Mouse (Mus musculus) kidney, embryonic 16.5 days (tissue): ENCODE data around the gene Sema3g. TPM values are rescaled to one million over a fixed set of nuclear protein-coding genes. Genes with fewer than 3 reads are reported as not detected.

Experiments
- ATAC-seq: fragments of 200-750 bp; cut with Nextera tagmentation; 2 replicates; pipeline ENCODE4 v1.8.0; 2017; ENCODE audit warnings: moderate TSS enrichment; ENCODE audit not compliant: low FRiP score, low TSS enrichment
- H3K27ac ChIP-seq: fragments of 300-500 bp; sonication (generic); 2 replicates; pipeline ENCODE4 v1.5.1; 2014; ENCODE audit warnings: low read length
- H3K27me3 ChIP-seq: fragments of 300-500 bp; sonication (generic); 2 replicates; pipeline ENCODE4 v1.6.1; 2014; ENCODE audit warnings: low read length, control low read depth, mixed read lengths; ENCODE audit not compliant: insufficient read depth
- H3K36me3 ChIP-seq: fragments of 300-500 bp; sonication (generic); 2 replicates; pipeline ENCODE4 v1.6.1; 2014; ENCODE audit warnings: low read length, control low read depth, mixed read lengths; ENCODE audit not compliant: insufficient read depth
- H3K4me1 ChIP-seq: fragments of 300-500 bp; sonication (generic); 2 replicates; pipeline ENCODE4 v1.6.1; 2014; ENCODE audit warnings: low read length, control low read depth, mixed read lengths; ENCODE audit not compliant: insufficient read depth
- H3K4me2 ChIP-seq: fragments of 300-500 bp; sonication (generic); replicated peaks from 2 replicates; pipeline ENCODE4 v1.6.1; 2014; ENCODE audit warnings: low read depth, low read length
- H3K4me3 ChIP-seq: fragments of 300-500 bp; sonication (generic); 2 replicates; pipeline ENCODE4 v1.5.1; 2014; ENCODE audit warnings: mild to moderate bottlenecking, low read length
- H3K9ac ChIP-seq: fragments of 300-500 bp; sonication (generic); replicated peaks from 2 replicates; pipeline ENCODE4 v1.6.1; 2014; ENCODE audit warnings: low read length
- H3K9me3 ChIP-seq: fragments of 300-500 bp; sonication (generic); 2 replicates; pipeline ENCODE4 v1.6.1; 2016; ENCODE audit warnings: low read length, control low read depth
- WGBS: fragments of 180-500 bp; shearing (Covaris S2); extraction: QIAGEN DNeasy Blood & Tissue Kit; methylation state at CpG from one replicate; pipeline ENCODE4 v1.1.7; 2014; 5-methylcytosine and 5-hydroxymethylcytosine counted together
- polyA plus RNA-seq: library from polyadenylated mRNA; unstranded; fragments of >200 nt; fragmentation: Nextera tagmentation; extraction: Ambion mirVana; gene quantifications from 2 replicates; pipeline ENCODE4 v1.2.1, GENCODE M21; 2015

Gene Sema3g
- polyA plus RNA-seq, 1 experiment from 2014 or later, result 5.4 TPM

GRCm38 (mm10) chr14:31205562-31206467 is 11.8 kb upstream of the Sema3g start:
- Histone ChIP-seq H3K9me3 (no peaks in the 10 kb centered on the region), H3K36me3 (peaks cover 33% of the 10 kb centered on the region), H3K9ac (peak overlapping the region; percentile 82), H3K27ac (peak overlapping the region; percentile 91), H3K4me3 (peak overlapping the region; percentile 65), H3K4me2 (peak overlapping the region; percentile 94), H3K27me3 (no peaks in the 10 kb centered on the region), H3K4me1 (peaks cover 17% of the 10 kb centered on the region)
- under 1% methylated on average over 39 of the region's 39 CpGs for WGBS
- ATAC-seq, result peak; percentile 73

GRCm38 (mm10) chr14:31206472-31206981 is 11.1 kb upstream of the Sema3g start:
- 0% methylated on average over 36 of the region's 48 CpGs for WGBS
- H3K9ac ChIP-seq, result peak overlapping the region; percentile 82
- no peaks in the 10 kb centered on the region for H3K27me3 ChIP-seq
- peak overlapping the region; percentile 91 for H3K27ac ChIP-seq
- no peaks in the 10 kb centered on the region for H3K9me3 ChIP-seq
- peaks cover 17% of the 10 kb centered on the region for H3K4me1 ChIP-seq
- peak overlapping the region; percentile 94 for H3K4me2 ChIP-seq
- peak overlapping the region; percentile 65 for H3K4me3 ChIP-seq
- ATAC-seq, result peak; percentile 72
- H3K36me3 ChIP-seq, result peaks cover 29% of the 10 kb centered on the region

DNA sequence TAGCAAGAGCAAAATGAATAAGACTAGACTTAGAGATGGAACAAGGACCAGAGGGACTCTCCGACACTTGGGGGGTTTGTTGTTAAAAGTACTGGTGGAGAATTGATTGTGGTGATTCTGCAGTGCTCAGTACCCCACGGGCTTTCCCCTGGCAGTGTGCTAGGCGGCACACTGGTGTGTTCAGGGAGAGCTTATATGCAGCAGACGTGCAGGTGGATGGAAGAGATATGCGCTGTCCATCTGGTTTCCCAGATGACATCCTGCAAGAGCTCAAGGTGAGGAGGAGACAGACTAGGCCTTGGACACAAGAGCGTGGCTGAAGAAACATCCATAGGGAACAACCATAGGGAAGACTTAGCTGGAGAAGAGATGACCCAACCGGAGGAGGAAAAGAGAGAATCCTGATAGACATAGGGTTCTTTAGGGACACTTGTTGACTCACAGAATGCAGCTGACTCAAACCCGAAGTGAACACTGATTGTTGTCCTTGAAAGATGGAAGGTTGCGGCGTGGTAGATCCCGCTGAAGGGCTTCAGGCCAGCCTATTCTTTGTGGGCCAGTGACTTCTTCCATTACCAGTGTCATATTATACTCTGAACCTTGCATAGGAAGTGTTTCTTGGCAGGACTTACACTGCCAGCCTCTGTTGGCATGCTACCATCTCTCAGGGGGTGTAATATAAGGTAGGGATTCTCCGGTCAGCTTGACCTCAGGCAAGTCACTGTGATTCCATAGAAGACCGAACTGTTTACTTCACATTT is 10.4 kb upstream of the Sema3g start:
- peak; percentile 16 for ATAC-seq
- peak overlapping the region; percentile 65 for H3K4me3 ChIP-seq
- H3K9ac ChIP-seq, result peak overlapping the region; percentile 82
- H3K36me3 ChIP-seq, result peaks cover 21% of the 10 kb centered on the region
- peak overlapping the region; percentile 87 for H3K4me2 ChIP-seq
- H3K27me3 ChIP-seq, result no peaks in the 10 kb centered on the region
- no peaks in the 10 kb centered on the region for H3K9me3 ChIP-seq
- WGBS, result 80% methylated on average over 13 of the region's 13 CpGs
- H3K27ac ChIP-seq, result peak overlapping the region; percentile 56
- peaks cover 17% of the 10 kb centered on the region for H3K4me1 ChIP-seq

GRCm38 (mm10) chr14:31208084-31208483 is 9.6 kb upstream of the Sema3g start, which contains the start of gene Tnnc1:
Gene Tnnc1 (plus strand): TSS chr14:31208312.
- no peaks in the 10 kb centered on the region for H3K27me3 ChIP-seq
- peak within 1 kb of the TSS; percentile 65; the same call in 1 of the 2 replicates for H3K4me3 ChIP-seq
- H3K9me3 ChIP-seq, result no peaks in the 10 kb centered on the region
- H3K36me3 ChIP-seq, result peaks cover 13% of the 10 kb centered on the region
- H3K9ac ChIP-seq, result no peak within 1 kb of the TSS; the same call in 1 of the 2 replicates
- 69% methylated on average over 2 of the region's 2 CpGs for WGBS
- ATAC-seq, result no peak
- peaks cover 17% of the 10 kb centered on the region for H3K4me1 ChIP-seq
- peak within 1 kb of the TSS; percentile 87; the same call in 1 of the 2 replicates for H3K4me2 ChIP-seq
- no peak within 1 kb of the TSS for H3K27ac ChIP-seq

DNA sequence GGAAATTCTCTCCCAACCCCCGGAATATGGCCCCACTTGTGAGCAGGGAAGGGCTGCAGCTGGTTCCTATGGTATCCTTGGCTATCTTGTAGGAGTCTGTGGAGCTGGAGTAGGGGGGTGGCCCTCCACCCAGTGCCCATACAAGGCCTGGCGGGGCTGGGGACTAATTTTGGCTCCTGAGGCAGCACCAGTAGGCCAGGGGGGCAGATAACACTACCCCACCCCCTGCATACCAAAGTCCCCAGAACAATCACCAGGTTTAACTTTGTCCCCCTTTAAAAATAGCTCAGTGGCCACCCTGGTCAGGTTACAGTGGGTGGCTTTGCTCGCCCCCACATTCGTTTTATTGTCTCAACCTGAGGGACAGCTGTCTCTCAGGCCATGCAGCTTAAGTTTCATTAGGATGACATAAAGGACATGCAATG is 8.5 kb upstream of the Sema3g start:
- no peak overlapping the region for H3K4me3 ChIP-seq
- no peaks in the 10 kb centered on the region for H3K27me3 ChIP-seq
- H3K9me3 ChIP-seq, result no peaks in the 10 kb centered on the region
- no peak overlapping the region for H3K27ac ChIP-seq
- WGBS, result 65% methylated on average over 4 of the region's 4 CpGs
- H3K36me3 ChIP-seq, result peaks cover 4% of the 10 kb centered on the region
- no peak for ATAC-seq
- peaks cover 17% of the 10 kb centered on the region for H3K4me1 ChIP-seq
- no peak overlapping the region for H3K4me2 ChIP-seq
- H3K9ac ChIP-seq, result no peak overlapping the region

GRCm38 (mm10) chr14:31211854-31212253 is 5.8 kb upstream of the Sema3g start:
- Histone ChIP-seq H3K9ac (no peak overlapping the region), H3K4me2 (no peak overlapping the region), H3K27ac (no peak overlapping the region), H3K9me3 (no peaks in the 10 kb centered on the region), H3K27me3 (no peaks in the 10 kb centered on the region), H3K4me3 (no peak overlapping the region), H3K4me1 (peaks cover 8% of the 10 kb centered on the region), H3K36me3 (no peaks in the 10 kb centered on the region)
- ATAC-seq, result no peak
- WGBS, result 87% methylated on average over 6 of the region's 6 CpGs

DNA sequence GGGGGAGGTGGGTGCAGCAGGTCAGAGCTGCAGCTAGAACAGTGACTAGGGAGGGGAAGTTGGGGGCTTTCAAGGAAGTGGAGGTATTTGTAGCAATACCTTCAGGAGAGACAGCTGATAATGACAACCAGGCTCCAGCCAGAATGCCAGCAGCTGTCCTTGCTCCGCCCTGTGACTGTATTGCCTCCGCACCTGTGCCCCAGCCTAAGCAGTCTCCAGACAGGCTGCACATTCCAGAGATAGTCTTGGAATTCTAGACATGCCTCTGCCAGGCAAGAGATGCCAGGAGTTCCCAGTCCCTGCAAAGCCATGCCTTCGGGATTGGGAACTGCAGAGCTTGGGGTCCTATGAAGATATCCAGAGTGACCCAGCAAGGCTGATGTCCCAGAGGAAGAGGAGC is 5.2 kb upstream of the Sema3g start:
- Histone ChIP-seq H3K36me3 (no peaks in the 10 kb centered on the region), H3K27me3 (no peaks in the 10 kb centered on the region), H3K9ac (no peak overlapping the region), H3K27ac (no peak overlapping the region), H3K4me2 (no peak overlapping the region), H3K9me3 (no peaks in the 10 kb centered on the region), H3K4me1 (peaks cover 6% of the 10 kb centered on the region; the same call in 1 of the 2 replicates), H3K4me3 (no peak overlapping the region)
- WGBS, result 79% methylated on average over 3 of the region's 3 CpGs
- ATAC-seq, result no peak

DNA sequence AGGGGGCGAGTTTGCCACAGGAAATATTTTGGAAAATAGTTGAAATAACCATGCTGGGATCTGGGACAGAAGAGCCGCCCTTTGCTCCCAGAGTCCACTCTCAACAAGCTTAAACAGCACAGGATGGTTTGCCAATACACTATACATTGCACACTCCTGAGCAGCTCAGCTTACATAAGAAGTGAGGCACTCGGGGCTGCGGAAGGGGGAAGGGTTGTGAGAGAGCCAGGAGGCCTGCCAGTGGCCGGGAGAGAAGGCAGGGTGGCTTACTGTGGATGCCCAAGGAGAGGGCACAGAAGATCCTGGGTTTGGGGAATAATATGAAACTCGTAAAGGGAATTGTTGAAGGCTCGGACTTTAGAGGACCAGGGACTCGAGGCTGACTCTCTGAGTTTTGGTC is 3.8 kb upstream of the Sema3g start:
- H3K27me3 ChIP-seq, result no peaks in the 10 kb centered on the region
- H3K4me3 ChIP-seq, result no peak overlapping the region
- no peak overlapping the region for H3K27ac ChIP-seq
- WGBS, result 67% methylated on average over 8 of the region's 8 CpGs
- H3K9me3 ChIP-seq, result no peaks in the 10 kb centered on the region
- ATAC-seq, result no peak
- no peak overlapping the region for H3K4me2 ChIP-seq
- H3K9ac ChIP-seq, result 0 out of 2 replicates have a peak overlapping the region, but pooled peaks have one; percentile 9
- peaks cover 11% of the 10 kb centered on the region; the same call in 1 of the 2 replicates for H3K4me1 ChIP-seq
- no peaks in the 10 kb centered on the region for H3K36me3 ChIP-seq

DNA sequence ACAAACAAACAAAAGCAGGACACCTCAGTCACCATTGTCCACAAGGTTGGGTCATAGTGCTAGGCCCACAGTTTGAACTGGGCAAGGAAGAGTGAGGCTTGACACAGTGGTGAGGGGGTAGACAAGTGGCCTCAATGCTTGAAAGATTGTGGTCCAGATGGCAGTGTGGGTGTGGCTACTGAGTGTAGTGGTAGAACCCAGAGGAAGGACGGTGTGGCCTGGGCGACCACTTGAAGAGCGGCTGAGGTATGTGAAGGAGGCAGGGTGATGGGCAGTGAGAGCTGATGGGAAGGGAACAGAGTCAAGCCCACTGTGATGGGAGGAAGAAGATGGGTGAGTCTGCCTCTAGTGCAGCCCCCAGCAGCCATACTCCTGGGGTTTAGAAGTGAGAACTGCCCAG is 3.0 kb upstream of the Sema3g start:
- Histone ChIP-seq H3K27ac (no peak overlapping the region), H3K4me2 (no peak overlapping the region), H3K4me1 (peaks cover 11% of the 10 kb centered on the region; the same call in 1 of the 2 replicates), H3K9me3 (no peaks in the 10 kb centered on the region), H3K36me3 (no peaks in the 10 kb centered on the region), H3K9ac (no peak overlapping the region), H3K27me3 (no peaks in the 10 kb centered on the region), H3K4me3 (no peak overlapping the region)
- ATAC-seq, result no peak
- 76% methylated on average over 3 of the region's 3 CpGs for WGBS
